Mouse (Mus musculus) frontal cortex, adult 2 months (tissue): Measurements from ENCODE around the gene Pdlim3. TPM values are rescaled to one million over a fixed set of nuclear protein-coding genes. Genes with fewer than 3 reads are reported as not detected.

Experiments
- DNase-seq, 2 experiments: peaks; one replicate each; pipeline ENCODE4 v3.0.0; 2022; ENCODE audit warnings: low spot score in 1 of 2; ENCODE audit errors: extremely low spot score in 1 of 2
- polyA plus RNA-seq: library from polyadenylated mRNA; depleted of rRNA; stranded (reverse); fragments of >200 nt; gene quantifications from 2 replicates; pipeline ENCODE4 v1.2.3, GENCODE M21; 2012; rRNA removed

The Pdlim3 gene
- polyA plus RNA-seq, 1 experiment, result 6.7 TPM

DNA sequence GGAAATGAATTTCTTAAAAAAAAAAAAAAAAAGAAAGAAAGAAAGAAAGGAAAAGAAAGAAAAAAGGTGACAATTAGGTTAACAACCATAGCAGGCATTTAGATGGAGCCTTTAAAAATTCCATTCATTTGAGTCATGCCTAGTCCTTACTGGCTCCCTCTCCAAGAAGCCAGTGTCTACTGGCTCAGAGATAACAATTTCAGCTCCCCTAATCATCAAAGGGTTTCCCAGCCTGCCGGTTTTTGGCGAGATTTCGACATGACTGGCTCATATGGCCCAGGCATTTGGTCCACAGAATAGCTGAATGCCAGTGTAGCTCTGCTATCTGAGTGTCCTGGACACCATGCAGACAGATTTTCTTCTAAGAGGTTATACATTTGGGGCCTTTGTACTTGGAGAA lies 18.4 kb downstream of the Pdlim3 start:
- DNase-seq, result no peak

DNA sequence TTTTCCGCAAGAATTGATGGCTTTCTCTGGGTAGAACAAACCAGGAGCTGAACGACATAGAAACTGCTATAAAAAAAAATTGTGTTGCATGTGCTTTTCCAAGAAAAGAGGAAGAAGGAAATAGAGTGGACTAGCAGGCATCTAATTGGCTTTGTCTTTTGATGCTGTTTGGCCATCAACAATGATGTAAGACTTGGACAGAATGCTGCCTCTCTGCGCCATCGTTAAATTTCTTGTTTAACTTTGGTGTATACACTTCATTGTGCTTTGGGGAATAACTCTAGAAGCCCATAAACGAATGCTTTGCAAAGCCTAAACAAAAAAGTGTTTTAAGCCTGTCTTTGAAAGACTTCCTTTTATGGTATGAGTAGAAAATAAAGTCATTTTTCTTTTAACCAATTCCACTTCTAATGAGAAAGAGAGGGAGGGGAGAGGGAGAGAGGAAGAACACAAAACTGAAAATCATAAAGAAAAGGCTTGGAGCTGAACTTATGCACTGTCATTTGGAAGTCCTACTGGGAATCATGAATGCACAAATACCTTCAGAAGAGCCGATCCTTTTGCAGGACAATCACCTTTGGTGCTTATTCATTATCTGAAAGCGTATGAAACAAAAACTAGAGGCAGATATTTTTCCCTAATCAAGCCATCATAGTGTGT lies 20.5 kb downstream of the Pdlim3 start:
- no peak for DNase-seq

DNA sequence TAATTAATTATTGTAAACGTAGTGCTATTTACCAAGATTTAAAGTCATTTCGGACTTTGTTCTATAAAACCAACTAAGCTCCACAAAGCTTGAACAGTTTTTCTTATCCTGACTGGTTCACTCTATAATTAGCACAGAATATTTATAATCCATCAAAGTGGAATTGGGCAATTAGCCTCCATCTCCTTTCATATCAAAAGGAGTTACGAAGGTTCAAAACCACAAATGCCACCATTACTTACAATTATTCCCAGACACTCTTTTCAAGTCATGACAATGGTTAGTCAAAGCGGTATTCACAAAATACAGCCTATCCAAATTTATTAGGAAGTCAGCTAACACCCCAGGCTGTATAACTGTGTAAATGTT lies 21.0 kb downstream of the Pdlim3 start:
- DNase-seq, result no peak

DNA sequence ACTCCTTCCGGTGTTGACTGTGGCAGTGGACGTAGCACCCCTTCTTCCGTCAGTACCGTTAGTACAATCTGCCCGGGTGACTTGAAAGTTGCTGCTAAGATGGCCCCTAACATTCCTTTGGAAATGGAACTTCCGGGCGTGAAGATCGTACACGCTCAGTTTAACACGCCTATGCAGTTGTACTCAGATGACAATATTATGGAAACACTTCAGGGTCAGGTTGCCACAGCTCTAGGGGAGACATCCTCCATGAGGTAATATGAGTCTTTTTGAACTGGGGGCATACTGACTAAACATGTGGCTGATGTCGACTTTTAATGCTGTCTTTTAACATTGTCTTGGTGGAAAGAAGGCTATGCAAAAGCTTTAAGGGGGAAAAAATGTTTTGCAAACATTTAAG lies 28.4 kb downstream of the Pdlim3 start:
- DNase-seq, result no peak

DNA sequence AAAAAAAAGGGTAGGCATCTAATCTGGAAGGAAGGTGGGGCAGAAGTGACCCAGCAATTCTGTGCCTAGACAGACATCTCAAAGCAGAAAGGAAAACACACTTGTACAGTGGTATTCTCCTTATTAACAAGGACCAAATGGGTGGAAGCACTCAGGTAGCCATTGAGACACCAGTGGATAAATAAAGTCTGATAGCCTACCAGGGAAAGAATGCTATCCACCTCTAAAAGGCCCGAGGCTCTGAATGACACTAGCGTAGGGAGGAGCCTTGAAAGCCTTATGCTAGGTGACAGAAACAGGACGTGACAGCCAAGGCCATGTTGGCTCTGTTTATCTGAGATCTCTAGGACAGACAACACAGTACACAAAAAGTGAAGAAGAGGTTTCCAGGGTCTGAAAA lies 31.2 kb downstream of the Pdlim3 start:
- no peak for DNase-seq

DNA sequence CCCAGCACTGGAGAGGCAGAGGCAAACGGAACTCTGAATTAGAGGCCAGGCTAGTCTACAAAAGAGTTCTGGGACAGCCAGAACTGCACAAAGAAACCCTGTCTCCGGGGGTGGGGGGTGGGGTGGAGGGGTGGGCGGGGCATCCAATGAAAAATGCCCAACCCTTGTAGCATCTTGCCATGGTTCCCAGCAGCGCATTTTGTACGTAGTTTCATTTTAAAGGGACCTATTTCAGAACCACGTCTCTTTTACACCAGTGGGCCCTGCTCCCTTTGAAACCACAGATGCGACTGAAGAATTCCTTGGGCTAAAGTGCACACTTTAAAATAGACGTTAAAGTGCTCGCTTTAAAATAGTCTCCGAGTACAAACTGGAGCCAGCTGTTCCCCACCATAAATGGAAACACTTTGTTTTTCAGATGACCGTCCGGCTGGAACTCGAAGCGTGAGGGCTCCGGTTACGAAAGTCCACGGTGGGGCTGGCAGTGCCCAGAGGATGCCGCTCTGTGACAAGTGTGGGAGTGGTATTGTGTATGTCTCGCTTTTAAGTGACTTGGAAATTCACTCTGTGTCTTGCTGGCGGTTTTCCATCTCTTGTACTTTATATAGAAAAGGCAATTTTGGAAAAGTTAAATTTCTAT lies 31.9 kb downstream of the Pdlim3 start:
- DNase-seq, result peak in 1 of 2 experiments; percentile 49

DNA sequence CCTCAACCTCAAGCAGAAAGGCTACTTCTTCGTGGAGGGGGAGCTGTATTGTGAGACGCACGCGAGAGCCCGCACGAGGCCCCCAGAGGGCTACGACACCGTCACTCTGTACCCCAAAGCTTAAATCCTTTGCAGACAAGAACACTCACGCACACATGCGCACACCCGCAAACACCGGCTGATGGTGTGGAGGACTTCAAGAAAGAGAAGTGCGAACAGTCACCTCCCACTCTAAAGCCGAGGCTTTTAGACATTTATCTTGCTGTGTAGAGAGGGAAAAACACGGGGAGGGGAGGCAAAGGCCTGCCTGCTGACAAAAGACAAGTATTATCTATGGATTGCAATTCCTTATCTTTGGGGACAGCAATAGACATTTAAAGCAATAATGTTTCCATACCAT lies 33.6 kb downstream of the Pdlim3 start:
- peak in 1 of 2 experiments; percentile 34 for DNase-seq

DNA sequence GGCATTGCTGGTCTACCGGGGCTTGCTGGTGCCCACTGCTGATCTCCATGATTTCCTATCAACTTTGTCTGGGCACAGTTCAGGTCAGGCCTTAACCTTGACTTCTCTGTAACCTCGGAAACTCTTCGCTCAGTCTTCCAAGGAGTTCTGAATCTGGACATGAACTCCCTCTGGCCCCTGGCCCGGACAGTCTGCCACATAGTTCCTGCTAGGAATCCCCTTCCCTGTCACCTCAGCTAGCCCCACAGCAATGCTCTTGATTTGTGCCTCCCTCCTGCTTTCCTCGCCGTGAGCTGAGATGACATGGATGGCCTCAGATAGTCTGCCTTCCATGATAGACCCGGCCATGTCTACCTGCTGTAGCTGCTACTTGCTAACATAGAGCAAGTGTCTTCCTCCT lies 35.1 kb downstream of the Pdlim3 start:
- no peak for DNase-seq

DNA sequence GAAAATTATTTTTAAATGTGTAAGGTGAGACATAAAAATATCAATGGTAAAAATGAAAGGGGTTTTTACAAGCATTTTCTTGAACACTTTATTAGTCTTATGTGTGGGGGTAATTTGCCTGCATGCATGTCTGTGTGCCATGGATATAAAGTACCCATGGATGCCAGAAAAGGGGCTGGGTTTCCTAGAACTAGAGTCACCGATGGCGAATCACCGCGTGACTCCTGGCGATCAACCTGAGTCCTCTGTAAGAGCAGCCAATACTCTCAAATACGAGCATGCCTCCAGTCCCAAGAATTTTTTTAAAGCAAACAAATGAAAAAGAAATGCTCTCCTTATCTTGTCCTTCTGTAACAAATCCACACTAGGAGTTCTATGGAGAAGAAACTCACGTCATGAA lies 36.9 kb downstream of the Pdlim3 start:
- DNase-seq, result no peak

DNA sequence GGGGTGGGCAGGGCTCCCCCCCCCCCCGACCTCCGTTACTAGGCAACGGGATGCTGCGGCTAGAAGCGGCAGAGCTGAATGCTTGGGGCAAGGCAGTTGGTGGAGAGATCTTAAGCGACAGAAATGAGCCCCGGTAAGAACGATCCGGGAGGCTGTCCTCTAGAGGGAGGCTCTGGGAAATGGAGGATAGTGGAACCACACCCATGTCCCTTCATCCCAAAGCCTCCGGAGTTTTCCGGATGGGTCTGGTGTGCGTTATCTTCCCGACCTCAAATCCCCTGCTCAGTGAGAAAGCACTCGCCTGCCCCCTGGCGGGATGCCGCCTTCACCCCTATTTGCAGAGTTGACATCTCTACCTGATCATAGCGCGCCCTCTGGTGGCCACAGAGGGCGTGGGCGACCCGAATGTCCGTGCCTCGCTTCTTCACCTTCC lies 49.3 kb downstream of the Pdlim3 start, which contains the start of gene Ccdc110:
Gene Ccdc110 (plus strand): TSS at position 38 of the 433 bp plus-strand sequence.
- peak; percentile 90 to 99 for DNase-seq

DNA sequence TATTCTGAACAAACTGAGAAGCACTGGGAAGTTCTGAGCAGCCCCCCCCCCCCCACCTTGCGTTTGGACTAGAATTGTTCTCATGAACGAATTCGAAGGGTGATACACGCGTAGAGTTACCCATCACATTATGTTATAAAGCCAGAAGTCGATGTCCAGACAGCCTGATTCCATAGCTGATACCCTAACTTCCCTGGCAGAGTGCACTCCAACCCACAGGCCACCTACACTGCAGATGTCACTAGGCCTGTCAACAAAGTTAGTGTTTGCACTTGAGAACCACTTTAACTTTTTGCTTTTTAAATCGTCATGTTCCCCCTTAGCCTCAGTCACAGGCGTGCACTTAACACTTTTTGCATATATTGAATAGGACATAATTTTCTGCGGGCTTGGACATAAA lies 51.7 kb downstream of the Pdlim3 start:
- no peak for DNase-seq

DNA sequence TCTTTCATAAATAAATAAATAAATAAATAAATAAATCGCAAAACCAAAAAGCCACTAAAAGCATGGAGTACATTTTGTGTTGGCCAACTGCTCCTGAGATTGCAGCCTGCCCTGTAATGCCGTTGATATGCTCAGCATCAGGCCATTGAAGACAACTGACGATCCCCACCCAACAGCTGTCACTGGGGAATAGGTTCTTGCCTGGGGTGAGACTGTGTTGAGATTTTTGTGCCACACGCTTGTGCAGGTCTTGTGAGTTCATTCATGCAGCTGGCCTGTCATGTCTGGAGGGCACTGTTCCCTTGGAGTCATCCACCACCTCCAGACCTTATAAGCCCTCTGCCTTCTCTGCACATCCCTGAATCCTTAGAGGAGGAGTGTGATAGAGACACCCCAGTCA lies 61.0 kb downstream of the Pdlim3 start:
- no peak for DNase-seq

DNA sequence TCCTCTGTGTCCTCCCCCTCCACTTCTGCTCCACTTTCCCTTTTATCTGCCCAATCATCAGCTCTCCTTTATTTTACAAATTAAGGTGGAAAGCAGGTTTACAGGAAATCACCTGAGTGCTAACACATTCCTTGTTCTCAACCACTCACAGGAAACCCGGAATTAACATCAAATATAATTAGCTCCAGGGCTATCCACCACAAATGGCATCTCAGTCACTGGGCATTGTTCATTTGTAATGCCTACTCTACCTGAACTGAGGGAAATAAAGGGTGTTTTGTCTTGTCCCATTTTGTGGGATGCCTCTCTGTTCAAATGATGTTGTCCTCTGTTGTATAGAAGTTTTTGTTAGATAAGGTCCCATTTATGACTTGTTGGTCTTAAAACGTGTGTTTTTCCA lies 65.4 kb downstream of the Pdlim3 start:
- DNase-seq, result no peak

Other genes with a start within 250 kb of the Pdlim3 start
- gene Ccdc110, start 49.2 kb downstream of the Pdlim3 start, polyA plus RNA-seq, result 0.38 and 0.48 TPM in 2 replicates
- 7.8 and 8.9 TPM in 2 replicates for gene 1700029J07Rik, start 89.8 kb downstream of the Pdlim3 start, polyA plus RNA-seq
- 65.2 and 68.2 TPM in 2 replicates for gene Ufsp2, start 90.1 kb downstream of the Pdlim3 start, polyA plus RNA-seq
- 0.36 TPM in 2 replicates for gene Lrp2bp, start 113.8 kb downstream of the Pdlim3 start, polyA plus RNA-seq
- gene Ankrd37, start 120.2 kb downstream of the Pdlim3 start, polyA plus RNA-seq, result 14.5 and 21.0 TPM in 2 replicates